Mouse (Mus musculus) 3134 (cell line): ENCODE measurements at regions not wholly inside any gene's neighbourhood (a gene's known extent, or its start where the extent isn't known, plus 50 kb on each side); places are given as distances from the start of the nearest gene placed in this dataset.

ENCODE experiments used
- DNase-seq: peaks from one replicate; pipeline ENCODE4 v3.0.0-alpha.2; 2011; ENCODE audit warnings: low spot score; ENCODE audit not compliant: insufficient read length; ENCODE audit errors: extremely low read depth

DNA sequence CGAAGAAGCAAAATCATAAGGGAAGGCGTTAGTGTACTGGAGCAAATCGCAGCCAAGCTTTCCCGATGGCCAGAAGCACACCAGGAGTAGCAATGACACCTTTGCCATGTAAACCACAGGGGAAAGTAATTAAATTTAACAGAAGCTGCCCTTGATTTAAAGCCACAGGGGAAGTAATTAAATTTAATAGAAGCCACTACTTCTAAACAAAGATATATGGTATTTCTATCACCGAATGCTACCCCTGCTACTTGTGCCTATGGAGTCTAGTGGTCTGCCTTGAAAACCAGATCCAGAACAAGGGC lies 240.9 kb downstream of the Ttll7 start:
- DNase-seq, result no peak

DNA sequence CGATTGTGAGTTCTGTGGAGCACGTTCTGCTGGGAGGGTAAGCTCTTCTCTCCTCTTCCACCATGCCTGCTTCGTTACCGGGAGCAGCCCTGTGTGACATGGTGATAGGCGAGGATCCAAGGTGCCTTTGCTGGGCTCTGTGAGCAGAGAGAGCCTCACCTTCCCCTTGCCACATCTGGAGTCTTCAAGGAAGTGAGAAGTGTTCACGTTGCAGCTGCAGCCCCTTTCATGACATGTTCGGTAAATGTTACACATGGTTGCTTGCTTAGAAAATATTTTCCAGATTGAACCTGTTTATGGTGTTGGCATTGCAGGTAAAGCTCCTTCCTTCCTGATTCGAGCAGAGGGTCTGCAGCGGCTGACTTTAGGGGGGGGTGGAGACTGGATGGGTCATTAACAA lies 244.0 kb downstream of the Ttll7 start:
- DNase-seq, result no peak

DNA sequence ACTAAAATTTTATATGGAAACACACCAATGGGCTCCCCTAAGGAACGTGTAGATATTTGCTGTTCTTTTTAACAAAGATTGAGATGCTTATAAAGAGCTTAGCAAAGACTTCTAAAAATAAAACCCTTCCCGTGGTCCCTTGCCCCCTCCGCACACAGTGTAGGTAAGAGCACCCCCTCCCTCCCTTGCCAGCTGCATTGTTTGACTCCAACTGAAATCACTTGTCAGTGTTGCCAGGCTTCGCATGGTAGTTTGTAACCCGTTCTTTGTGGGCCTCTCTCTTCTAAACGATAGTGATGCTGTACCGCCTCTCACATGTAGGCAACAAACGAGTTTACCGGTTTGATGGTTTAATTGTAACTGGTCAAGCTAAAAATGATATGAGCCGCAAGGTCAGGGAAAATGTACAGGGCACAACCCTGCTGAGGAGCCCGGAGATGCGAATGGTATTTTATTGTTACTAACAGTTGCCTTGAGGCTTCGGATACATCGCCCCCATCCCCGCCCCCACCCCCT lies 246.0 kb downstream of the Ttll7 start:
- no peak for DNase-seq

DNA sequence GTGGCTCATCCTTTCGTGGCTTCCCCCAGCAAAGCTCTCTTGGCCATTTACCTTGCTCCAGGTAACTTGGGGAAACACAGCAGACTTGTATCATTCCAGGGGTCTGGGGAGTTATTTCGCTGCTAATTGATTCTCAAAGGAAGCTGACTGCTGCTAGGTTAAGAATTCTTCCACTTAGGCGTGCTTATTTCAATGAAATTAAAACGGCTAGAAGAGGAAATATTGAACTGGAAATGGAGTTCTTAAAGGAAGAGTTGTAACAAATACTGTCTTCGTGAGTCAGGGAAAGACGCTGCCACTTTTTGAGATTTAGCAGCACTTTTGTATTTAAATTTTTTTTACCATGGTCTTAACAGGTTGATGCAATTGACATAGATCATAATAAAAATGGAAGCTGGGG lies 246.4 kb downstream of the Ttll7 start:
- no peak for DNase-seq

DNA sequence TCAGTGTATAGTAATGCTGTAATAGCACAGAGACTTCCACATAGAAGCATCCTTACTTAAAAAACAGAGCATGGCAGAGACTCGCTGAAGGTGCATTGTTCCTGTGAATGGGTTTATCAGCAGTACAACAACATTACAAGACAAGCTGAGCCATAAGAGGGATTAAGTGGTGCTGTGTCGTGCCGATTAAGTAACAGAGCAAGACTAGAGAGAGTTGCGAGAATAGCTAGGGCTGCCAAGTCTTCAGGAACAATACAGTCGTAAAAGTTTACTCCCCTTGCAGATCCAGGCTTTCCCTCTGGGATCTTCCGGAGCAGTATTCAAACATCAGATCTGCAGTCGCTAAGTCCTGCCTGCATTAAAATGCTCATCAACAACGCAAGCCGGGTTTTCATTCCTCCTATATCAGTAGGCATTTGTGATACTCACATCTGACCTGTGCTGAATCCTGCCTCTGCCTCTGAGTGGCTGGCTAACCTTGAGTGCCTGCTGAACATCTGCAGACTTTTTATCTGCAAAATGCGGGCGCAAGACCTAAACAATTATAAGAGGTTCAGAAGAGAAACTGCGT lies 247.1 kb downstream of the Ttll7 start:
- no peak for DNase-seq

DNA sequence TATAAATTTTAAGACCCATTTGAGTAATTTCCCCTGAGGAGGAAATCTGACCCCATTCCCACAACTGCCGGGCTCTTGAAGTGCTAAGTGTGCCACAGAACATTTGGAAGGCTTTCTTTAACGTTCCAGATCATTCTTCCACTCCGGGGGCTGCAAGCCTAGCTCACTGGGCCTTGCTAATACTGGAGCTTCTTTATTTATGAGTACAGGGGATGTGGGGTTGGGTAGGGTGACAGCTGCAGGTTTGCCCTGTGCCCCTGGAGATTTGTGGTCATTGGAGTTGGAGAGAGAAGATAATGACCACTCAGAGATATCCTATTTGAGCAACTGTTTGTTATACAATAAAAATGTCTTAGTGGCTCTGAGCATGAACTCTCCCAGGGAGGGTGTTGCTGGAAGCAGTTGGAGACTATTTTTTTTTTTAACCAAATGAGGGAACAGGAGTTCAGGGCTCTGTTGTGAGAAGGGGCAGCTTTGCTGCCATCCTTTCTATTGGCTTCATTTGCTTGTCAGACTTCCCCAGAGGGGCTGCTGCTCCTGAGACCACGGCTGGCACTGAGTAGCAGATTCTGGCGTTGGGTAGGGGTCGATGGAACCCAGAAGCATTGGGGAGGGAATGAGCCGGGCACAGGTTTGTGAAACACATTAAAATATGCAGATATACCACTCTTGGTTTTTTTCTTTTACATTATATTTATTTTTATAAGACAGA lies 249.0 kb downstream of the Ttll7 start:
- DNase-seq, result no peak

DNA sequence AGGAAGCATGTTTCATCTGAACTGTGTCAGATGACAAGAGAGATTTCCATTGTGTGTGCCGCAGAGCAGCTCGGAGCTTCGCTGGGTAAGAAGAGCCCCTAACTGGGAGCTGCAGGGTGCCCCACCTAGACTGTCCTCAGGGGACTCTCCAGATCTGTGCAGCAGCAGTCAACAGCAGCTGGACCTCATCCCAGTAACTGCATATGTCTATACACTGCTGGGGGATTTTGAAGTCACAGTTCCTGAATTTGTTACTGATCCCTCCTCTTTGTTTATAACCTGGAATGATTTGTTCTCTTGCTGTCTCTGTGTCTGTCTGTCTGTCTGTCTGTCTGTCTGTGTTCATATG lies 249.6 kb downstream of the Ttll7 start:
- no peak for DNase-seq

DNA sequence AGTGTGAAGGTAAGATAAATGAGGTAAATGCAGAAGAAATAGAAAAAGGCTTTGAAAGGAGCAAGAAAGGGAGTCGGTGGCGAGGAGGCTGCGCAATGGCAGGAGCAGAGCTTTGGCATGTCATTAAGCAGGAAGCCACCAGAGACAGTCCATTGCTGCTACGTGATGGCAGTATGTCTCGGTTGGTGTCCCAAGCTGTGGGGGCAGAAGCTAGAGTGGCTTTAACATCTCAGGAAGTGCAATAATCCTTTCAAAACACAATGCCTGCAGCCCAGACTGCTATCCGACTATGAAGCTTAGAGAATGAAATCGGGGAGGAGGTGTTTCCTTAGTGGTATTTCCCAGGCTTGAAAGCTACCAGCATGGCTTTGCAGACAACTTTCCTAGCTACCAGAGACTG lies 251.3 kb downstream of the Ttll7 start:
- DNase-seq, result no peak

DNA sequence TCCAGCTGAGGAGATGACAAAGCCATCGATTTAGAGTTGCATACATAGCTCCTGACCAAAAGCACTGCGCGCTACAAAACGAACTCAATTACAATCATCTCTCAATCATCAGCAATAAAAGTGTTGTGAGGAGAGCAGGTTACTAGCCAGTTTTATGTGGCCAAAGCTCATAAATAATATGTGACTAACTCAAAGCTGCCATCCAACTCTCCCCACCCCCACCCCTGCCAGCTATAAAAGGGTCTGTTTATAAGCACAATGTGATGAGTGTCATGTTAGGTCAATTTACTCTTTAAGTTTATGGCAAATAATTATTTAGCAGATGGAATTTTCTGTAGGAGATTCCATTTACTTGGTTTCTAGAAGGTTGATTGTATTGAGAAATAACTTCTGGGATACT lies 265.4 kb downstream of the Ttll7 start:
- no peak for DNase-seq

DNA sequence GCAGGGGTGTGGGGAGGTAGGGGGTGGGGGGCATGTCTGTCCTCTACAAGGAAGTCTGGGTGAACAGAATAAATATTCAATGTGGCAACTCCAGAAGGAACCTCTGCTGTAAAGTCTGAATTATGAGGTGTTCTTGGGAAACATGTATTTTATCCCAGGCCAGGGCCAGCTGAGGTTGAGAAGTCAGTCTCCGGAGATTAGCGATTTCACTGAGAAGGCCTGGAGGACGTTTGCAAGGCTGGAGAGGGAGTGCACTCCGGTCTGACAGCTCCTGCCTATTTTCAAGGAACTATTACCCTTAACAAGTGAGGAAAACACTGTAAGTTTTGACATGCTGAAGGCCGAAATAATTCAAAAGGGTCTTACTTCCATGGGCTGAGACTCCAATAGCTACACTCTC lies 265.9 kb downstream of the Ttll7 start:
- DNase-seq, result no peak

DNA sequence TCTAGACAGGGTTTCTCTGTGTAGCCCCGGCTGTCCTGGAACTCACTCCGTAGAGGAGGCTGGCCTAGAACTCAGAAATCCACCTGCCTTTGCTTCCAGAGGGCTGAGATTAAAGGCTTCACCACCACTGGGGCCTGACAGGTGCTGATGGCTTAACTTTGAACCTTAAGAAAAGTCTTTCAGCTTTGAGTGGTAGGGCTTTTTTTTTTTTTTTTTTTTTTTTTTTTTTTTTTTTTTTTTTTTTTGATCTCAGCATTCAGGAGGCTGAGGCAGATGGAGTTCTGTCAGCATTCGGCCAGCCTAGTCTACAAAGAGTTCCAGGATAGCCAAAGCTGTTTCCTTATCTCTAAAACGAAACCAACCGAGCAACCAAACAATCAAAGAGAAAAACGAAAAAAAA lies 266.5 kb downstream of the Ttll7 start:
- no peak for DNase-seq

DNA sequence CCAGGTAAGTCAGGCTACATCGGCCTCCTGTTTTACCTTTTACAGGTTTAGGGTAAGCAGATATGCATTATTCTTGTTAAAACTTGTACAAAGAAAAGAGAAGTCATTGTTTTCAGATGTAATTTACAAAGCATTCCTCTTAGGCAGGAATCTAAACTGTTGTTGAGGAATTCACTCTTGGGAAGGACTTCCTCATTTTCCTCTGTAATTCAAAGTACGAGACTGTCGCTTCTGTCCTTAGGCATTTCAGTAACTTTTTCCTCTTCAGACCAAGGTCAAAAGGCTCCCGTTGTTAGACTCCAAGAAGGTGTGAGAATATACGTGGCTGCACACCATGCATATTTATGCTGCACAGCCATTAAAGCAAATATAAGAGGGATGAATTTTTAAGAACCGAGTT lies 269.7 kb downstream of the Ttll7 start:
- no peak for DNase-seq

DNA sequence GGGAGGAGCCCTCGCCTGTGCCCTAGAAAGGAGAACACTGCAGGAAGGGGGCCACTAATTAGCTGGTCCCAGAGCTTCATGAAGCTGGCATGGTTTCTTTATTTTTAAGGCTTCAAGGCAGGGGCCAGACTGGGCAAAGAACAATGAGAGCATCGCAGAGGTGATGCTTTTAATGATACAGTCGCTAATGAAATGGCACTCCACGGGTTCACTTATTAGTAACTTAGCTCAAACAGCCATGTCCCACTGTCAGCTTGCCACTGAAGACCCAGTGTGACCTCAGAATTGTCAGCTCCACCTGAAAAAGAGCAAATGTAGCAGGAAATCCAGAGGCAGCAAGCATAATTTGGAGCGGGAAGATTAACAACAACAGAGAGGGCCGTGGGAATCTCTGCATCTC lies 275.6 kb downstream of the Ttll7 start:
- DNase-seq, result no peak

DNA sequence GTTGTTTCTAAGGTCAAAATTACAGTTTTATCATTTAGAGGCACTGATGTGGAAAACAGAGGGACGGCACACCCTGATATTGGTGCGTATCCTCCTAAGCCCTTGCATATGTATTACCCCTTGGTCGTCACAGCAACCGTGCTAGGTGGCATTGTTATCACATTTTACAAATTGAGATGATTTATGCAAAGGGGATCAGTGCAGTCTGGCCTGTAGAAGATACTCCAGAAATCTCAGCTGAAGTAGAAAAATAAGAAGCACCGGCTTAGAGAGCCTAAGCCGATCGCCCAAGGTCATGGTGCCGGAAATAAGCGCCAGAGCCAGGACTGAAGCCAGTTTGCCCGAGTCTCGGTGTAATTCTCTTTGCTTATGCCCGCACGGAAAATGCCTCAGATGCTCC lies 280.7 kb downstream of the Ttll7 start:
- DNase-seq, result no peak

DNA sequence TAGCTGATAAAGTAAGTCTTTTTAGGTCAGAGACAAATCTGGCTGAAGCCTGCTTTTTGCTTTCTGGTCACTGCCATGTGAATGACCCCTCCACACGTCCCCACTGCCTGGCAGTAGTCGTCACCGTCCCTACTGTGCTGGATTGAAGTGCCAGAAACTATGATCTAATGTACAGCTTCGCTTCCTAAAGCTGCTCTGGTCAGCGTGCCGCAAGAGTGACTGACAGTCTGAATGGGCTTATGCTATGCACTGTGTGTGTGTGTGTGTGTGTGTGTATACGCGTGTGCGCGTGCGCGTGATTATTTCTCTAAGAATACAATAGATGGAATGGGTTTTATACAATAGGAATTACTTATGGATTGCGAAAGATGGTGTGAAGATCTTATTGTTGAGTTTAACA lies 281.2 kb downstream of the Ttll7 start:
- no peak for DNase-seq

DNA sequence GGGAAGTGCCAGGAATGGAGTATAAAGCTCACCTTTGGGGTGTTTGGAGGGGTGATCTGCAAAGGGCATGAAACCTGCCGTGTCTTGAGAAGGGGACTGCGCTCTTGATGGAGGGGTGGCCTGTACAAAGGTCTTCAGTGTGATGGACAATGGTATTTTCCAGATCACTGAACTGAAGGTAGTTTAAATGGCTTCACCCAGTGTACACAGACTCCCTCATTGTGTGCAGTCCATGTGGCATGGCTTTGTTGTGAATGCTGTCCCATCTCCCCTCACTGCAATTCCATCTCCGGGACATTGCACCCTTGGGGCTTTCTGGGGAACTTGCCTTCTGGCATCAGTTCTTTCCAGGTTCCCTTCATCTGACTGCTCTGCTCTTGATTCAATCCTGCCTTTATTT lies 288.2 kb downstream of the Ttll7 start:
- DNase-seq, result no peak

DNA sequence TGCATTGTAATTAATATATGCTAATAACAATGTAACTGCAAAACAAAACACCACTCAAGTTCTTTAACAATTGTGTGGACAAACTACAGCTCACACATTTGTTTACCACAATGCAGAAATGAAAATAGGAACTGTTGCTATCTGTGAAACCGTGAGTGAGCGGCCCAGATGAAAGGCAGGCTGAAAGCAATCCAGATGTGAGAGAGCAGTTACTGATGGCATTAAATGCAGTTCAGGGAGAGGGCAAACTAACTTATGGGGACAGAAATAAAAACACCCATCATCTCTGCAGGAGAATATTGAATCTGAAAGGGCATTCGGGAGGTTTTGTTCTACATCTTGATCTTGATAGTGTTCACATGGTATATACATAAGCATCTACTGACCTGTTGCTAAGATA lies 301.3 kb downstream of the Ttll7 start:
- DNase-seq, result no peak

DNA sequence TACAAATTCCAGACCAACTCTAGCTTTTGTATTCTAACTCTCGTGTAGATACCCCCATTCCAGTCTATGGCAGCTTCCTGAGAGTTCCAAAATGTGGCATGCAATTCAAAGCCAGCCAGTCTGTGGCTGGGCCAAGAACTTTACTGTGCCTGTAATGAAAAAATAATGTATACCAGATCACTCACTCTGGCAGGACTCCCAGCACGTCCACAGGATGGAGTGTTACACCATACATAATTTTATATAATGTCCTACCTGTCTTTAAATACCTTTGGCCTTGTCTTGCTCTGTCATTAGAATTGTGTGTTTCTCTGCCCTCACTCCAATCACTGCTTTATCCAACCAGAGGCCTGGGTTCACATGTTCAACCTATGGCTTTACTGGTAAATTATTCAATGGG lies 301.8 kb downstream of the Ttll7 start:
- DNase-seq, result no peak

DNA sequence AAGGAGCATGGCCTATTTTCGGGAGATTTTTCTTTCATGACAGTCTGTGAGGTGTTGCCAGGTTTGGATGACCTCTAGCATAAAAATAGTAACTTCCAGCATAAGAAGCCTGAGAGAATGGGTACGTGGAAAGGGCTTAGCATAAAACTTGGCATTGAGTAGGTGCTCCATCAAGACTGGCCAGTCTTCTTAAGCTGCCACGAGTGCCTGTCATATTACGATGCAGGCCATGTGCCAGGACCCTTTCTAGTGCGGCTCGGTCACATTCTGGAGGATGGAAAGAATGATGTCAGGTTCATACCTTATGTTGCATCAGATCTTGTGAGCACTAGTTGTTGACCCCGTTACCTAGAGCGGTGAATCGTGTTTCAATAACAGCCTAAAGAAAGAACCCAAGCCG lies 311.0 kb downstream of the Ttll7 start:
- DNase-seq, result no peak

DNA sequence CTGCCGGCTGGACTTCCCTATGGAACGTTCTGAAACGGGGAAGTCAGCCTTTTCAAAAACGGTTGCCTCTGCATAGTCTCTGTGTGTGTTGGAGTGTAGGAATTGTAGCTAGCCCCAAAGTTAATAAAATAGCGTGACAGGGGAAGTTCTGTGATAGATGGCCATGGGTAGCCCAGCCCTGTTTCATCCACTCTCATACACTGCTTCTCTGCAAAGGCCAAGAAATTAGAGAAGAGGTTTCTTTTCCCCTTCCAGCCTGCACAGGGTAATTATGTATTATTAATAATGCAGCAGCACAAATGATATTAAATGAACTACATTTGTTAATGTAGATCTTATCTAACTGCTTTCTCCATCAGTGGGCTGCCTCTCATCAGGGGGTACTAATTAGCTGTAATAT lies 311.4 kb downstream of the Ttll7 start:
- no peak for DNase-seq

DNA sequence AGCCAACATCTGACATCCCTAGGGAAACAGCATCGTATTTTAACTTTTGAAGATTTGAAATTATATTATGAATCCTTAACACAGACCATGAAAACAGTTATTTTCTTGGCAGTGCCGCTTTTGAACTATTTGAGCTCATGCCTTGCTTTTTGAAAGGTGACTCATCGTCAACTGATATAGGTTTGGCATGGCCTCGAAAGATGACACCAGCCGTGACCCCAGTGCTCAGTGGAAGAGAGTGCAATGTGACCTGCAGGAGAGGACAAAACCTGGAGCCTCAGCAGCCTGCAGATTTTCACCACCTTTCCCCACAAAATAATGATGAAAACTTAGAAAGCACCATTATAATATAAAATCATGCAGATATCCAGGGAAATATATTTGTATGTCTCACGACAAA lies 312.8 kb downstream of the Ttll7 start:
- no peak for DNase-seq

DNA sequence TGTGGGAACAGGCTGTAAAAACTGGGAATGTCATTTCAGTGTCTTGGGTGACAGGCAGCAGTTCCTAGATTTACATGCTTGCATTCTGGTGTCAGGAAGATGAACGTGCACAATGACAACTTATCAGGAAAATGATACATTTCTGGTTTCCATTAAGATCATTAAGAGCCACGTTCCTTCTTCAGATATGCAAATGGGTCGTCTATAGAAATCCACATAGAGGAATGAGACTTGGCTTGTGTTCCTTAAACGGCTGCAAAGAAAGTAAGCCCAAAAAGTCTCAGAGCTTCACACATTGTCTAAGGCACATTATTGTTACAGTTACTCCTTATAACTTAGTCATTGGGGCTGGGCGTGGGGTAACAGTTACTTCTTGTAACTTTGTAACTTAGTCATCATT lies 314.4 kb downstream of the Ttll7 start:
- DNase-seq, result no peak

DNA sequence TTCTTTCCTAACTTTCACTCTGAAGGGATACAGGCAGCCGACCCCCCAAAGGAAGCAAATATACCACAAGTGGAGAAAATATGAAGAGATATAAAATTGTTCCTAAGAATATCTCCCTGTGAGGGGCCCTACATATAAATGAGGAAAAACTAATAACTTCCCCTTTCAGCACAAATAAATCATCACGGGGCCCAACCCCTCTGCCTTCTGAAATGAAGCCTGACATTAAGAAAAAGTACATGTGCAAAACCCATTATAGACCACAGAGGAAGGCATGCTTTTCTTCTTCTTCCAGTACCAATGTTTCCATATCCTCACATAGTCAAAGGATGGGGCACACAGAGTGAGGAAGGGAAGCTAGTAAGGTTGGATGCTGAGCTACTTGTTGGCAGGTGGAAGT lies 317.0 kb downstream of the Ttll7 start:
- no peak for DNase-seq
